Mouse (Mus musculus) erythroblast, embryonic 14.5 days (primary cell): ENCODE results near the gene Aars2. TPM values are rescaled to one million over a fixed set of nuclear protein-coding genes. Genes with fewer than 3 reads are reported as not detected.

Experiments used
- H3K27me3 ChIP-seq: 2 replicates; pipeline ENCODE4 v1.6.1; 2012; ENCODE audit warnings: inconsistent platforms; ENCODE audit not compliant: control insufficient read depth
- H3K36me3 ChIP-seq: 2 replicates; pipeline ENCODE4 v1.6.1; 2012; ENCODE audit warnings: mild to moderate bottlenecking, inconsistent platforms; ENCODE audit not compliant: control insufficient read depth
- H3K4me1 ChIP-seq: 2 replicates; pipeline ENCODE4 v1.6.1; 2012; ENCODE audit warnings: inconsistent platforms; ENCODE audit not compliant: control insufficient read depth
- H3K4me3 ChIP-seq: replicated peaks from 2 replicates; pipeline ENCODE3; 2012; ENCODE audit warnings: moderate library complexity, mild to moderate bottlenecking, inconsistent platforms
- H3K9me3 ChIP-seq: 2 replicates; pipeline ENCODE4 v1.6.1; 2012; ENCODE audit warnings: low read length, inconsistent platforms, mixed read lengths; ENCODE audit not compliant: control insufficient read depth
- GATA1 ChIP-seq: IDR thresholded peaks from 2 replicates; pipeline ENCODE4 v1.6.1; 2012; ENCODE audit warnings: low read length, inconsistent platforms, mixed read lengths
- TAL1 ChIP-seq: IDR thresholded peaks from 3 replicates; pipeline ENCODE4 v1.6.1; 2012; ENCODE audit warnings: low read length, inconsistent platforms, mixed read lengths
- polyA plus RNA-seq: library from polyadenylated mRNA; stranded (reverse); fragments of >175 nt; gene quantifications from 2 replicates; pipeline ENCODE4 v1.2.3, GENCODE M21; 2012

Gene Aars2
- polyA plus RNA-seq, 1 experiment = 1.7 TPM

GRCm38 (mm10) chr17:45524961-45525360 is 18.3 kb downstream of the Aars2 start:
- TF ChIP-seq GATA1 (no peak), TAL1 (no peak)
- Histone ChIP-seq H3K4me3 (no peak overlapping the region), H3K36me3 (peaks cover 5% of the 10 kb centered on the region), H3K9me3 (no peaks in the 10 kb centered on the region), H3K4me1 (peaks cover 7% of the 10 kb centered on the region), H3K27me3 (peaks cover 45% of the 10 kb centered on the region)

- TF ChIP-seq GATA1 = no peak
- TF ChIP-seq TAL1 = no peak
- H3K9me3 ChIP-seq = no peaks in the 10 kb centered on the region
- H3K4me1 ChIP-seq = peaks cover 7% of the 10 kb centered on the region
- H3K36me3 ChIP-seq = no peaks in the 10 kb centered on the region
- H3K27me3 ChIP-seq = peaks cover 59% of the 10 kb centered on the region
- no peak overlapping the region for H3K4me3 ChIP-seq
These were observed 19.9 kb downstream of the Aars2 start for GRCm38 (mm10) chr17:45526571-45526970.

- Histone ChIP-seq H3K27me3 (peaks cover 70% of the 10 kb centered on the region), H3K36me3 (no peaks in the 10 kb centered on the region), H3K9me3 (no peaks in the 10 kb centered on the region), H3K4me3 (no peak overlapping the region), H3K4me1 (peaks cover 2% of the 10 kb centered on the region; the same call in 1 of the 2 replicates)
- no peak for TF ChIP-seq TAL1
- no peak for TF ChIP-seq GATA1
These were observed 23.7 kb downstream of the Aars2 start for GRCm38 (mm10) chr17:45530346-45530782.

GRCm38 (mm10) chr17:45532896-45533295 is 26.3 kb downstream of the Aars2 start:
- Histone ChIP-seq H3K27me3 (peaks cover 76% of the 10 kb centered on the region), H3K9me3 (no peaks in the 10 kb centered on the region)

GRCm38 (mm10) chr17:45536264-45536663 is 29.6 kb downstream of the Aars2 start:
- Histone ChIP-seq H3K27me3 (peaks cover 74% of the 10 kb centered on the region), H3K4me1 (no peaks in the 10 kb centered on the region), H3K36me3 (no peaks in the 10 kb centered on the region), H3K4me3 (no peak overlapping the region), H3K9me3 (no peaks in the 10 kb centered on the region)
- no peak for TF ChIP-seq GATA1
- TF ChIP-seq TAL1 = no peak

More at GRCm38 (mm10) chr17:45532896-45533295, 26.3 kb downstream of the Aars2 start:
- no peak overlapping the region for H3K4me3 ChIP-seq
- no peaks in the 10 kb centered on the region for H3K36me3 ChIP-seq
- TF ChIP-seq TAL1 (no peak), GATA1 (no peak)
- H3K4me1 ChIP-seq = no peaks in the 10 kb centered on the region

GRCm38 (mm10) chr17:45538394-45538793 is 31.8 kb downstream of the Aars2 start:
- Histone ChIP-seq H3K9me3 (no peaks in the 10 kb centered on the region), H3K4me3 (no peak overlapping the region), H3K4me1 (no peaks in the 10 kb centered on the region), H3K27me3 (peaks cover 76% of the 10 kb centered on the region), H3K36me3 (no peaks in the 10 kb centered on the region)
- TF ChIP-seq TAL1 (no peak), GATA1 (no peak)

- Histone ChIP-seq H3K9me3 (no peaks in the 10 kb centered on the region; the same call in 1 of the 2 replicates), H3K27me3 (peaks cover 81% of the 10 kb centered on the region), H3K36me3 (no peaks in the 10 kb centered on the region), H3K4me1 (no peaks in the 10 kb centered on the region), H3K4me3 (no peak overlapping the region)
- TF ChIP-seq TAL1 (no peak), GATA1 (no peak)
These were observed 33.0 kb downstream of the Aars2 start for GRCm38 (mm10) chr17:45539664-45540063.

- TF ChIP-seq GATA1 = no peak
- TF ChIP-seq TAL1 = no peak
- Histone ChIP-seq H3K27me3 (peaks cover 84% of the 10 kb centered on the region), H3K4me1 (no peaks in the 10 kb centered on the region)
These were observed 35.5 kb downstream of the Aars2 start for GRCm38 (mm10) chr17:45542129-45542528.

GRCm38 (mm10) chr17:45542705-45543104 is 36.1 kb downstream of the Aars2 start:
- TF ChIP-seq GATA1 = no peak
- TF ChIP-seq TAL1 = no peak

More at GRCm38 (mm10) chr17:45542129-45542528, 35.5 kb downstream of the Aars2 start:
- peaks cover 3% of the 10 kb centered on the region; the same call in 1 of the 2 replicates for H3K9me3 ChIP-seq
- H3K4me3 ChIP-seq = no peak overlapping the region
- no peaks in the 10 kb centered on the region for H3K36me3 ChIP-seq

GRCm38 (mm10) chr17:45543115-45543514 is 36.5 kb downstream of the Aars2 start:
- TF ChIP-seq TAL1 (no peak), GATA1 (no peak)

More at GRCm38 (mm10) chr17:45542705-45543104, 36.1 kb downstream of the Aars2 start:
- Histone ChIP-seq H3K9me3 (peaks cover 3% of the 10 kb centered on the region; the same call in 1 of the 2 replicates), H3K4me1 (no peaks in the 10 kb centered on the region), H3K4me3 (no peak overlapping the region), H3K27me3 (peaks cover 89% of the 10 kb centered on the region), H3K36me3 (no peaks in the 10 kb centered on the region)

More at GRCm38 (mm10) chr17:45543115-45543514, 36.5 kb downstream of the Aars2 start:
- H3K4me3 ChIP-seq = no peak overlapping the region
- peaks cover 3% of the 10 kb centered on the region; the same call in 1 of the 2 replicates for H3K9me3 ChIP-seq
- no peaks in the 10 kb centered on the region for H3K4me1 ChIP-seq
- no peaks in the 10 kb centered on the region for H3K36me3 ChIP-seq
- peaks cover 91% of the 10 kb centered on the region for H3K27me3 ChIP-seq
